Mouse (Mus musculus): Measurements from ENCODE around the gene Nfatc2.

DNA sequence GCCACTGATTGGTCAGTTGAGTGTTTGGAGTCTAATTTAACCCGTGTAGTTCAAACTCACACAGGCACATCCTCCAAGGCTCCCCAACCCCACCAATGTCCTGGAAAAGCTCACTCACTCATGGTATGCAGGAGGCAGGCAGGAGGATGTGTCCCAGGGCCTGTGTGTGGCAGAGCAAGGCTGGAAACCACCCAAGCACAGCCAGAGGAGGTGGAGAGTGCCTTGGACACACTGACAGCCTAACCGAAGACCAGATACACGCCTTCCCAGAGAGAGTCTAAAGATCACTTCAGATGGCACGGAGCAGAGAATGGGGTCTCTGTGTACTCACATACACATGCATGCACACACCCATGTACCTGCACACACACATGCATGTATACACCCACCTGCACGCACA lies 153.4 kb downstream of the Nfatc2 start:
- TF ChIP-seq CHD1 (IDR thresholded peaks at IDR 0.05; ENCODE audit: low read depth, low read length) (no peak), POLR2A (IDR thresholded peaks at IDR 0.05; ENCODE audit: control insufficient read depth in 1 of 2, insufficient read depth in 1 of 2, low read depth in 1 of 2, low read length in 2 of 2, poor library complexity in 1 of 2) (no peak), CTCF (IDR thresholded peaks at IDR 0.05 in 2 of 3, conservative IDR thresholded peaks at IDR 0.05 in 1 of 3; ENCODE audit: control insufficient read depth in 1 of 3, insufficient read depth in 1 of 3, low read depth in 2 of 3, low read length in 3 of 3, poor library complexity in 1 of 3, severe bottlenecking in 1 of 3) (no peak), KAT2A (conservative IDR thresholded peaks at IDR 0.05; ENCODE audit: low read depth, low read length) (no peak), MEF2A (IDR thresholded peaks at IDR 0.05; ENCODE audit: extremely low read depth, insufficient replicate concordance, low read depth, low read length, poor library complexity, severe bottlenecking) (no peak), POLR2AphosphoS2 (IDR thresholded peaks at IDR 0.05; ENCODE audit: low read length) (no peak), JUND (IDR thresholded peaks at IDR 0.05; ENCODE audit: low read depth, low read length) (no peak), GATA1 (IDR thresholded peaks at IDR 0.05; ENCODE audit: low read depth, low read length) (no peak), SIN3A (IDR thresholded peaks at IDR 0.05; ENCODE audit: low read length) (no peak), MAFK (IDR thresholded peaks at IDR 0.05; ENCODE audit: borderline replicate concordance, low read depth, low read length) (no peak)

All from MEL (cell line).